Mouse (Mus musculus): ENCODE data around the gene Stk40. TPM values are rescaled to one million over a fixed set of nuclear protein-coding genes. Genes with fewer than 3 reads are reported as not detected.

Stk40 gene
- polyA plus RNA-seq, 1 experiment from 2014 or later = 22.7 TPM

- Histone ChIP-seq H3K27me3 (ENCODE audit: control insufficient read depth, insufficient read depth, low read length) (no peaks in the 10 kb centered on the region), H3K9me3 (replicated peaks; ENCODE audit: control insufficient read depth, low read length) (no peaks in the 10 kb centered on the region), H3K4me3 (ENCODE audit: low read depth, low read length) (no peak overlapping the region), H3K27ac (replicated peaks; ENCODE audit: low read depth, low read length) (no peak overlapping the region), H3K4me1 (ENCODE audit: control insufficient read depth, insufficient read depth, low read length) (no peaks in the 10 kb centered on the region), H3K9ac (replicated peaks; ENCODE audit: low read length) (no peak overlapping the region), H3K4me2 (ENCODE audit: low read depth, low read length) (no peak overlapping the region), H3K36me3 (replicated peaks; ENCODE audit: control insufficient read depth, insufficient read depth, low read depth, low read length) (no peaks in the 10 kb centered on the region)
- no peak for ATAC-seq (replicated peaks; ENCODE audit: insufficient number of reproducible peaks, low FRiP score, low TSS enrichment, low read depth)
- no peak for DNase-seq (ENCODE audit: low spot score)
- 87% methylated on average over 6 of the region's 6 CpGs for WGBS
Observed at GRCm38 (mm10) chr4:126068842-126069241, 34.9 kb upstream of the Stk40 start.

GRCm38 (mm10) chr4:126077833-126078232 is 25.9 kb upstream of the Stk40 start:
- Histone ChIP-seq H3K27ac (replicated peaks; ENCODE audit: low read depth, low read length) (no peak overlapping the region), H3K4me1 (ENCODE audit: control insufficient read depth, insufficient read depth, low read length) (no peaks in the 10 kb centered on the region), H3K27me3 (ENCODE audit: control insufficient read depth, insufficient read depth, low read length) (no peaks in the 10 kb centered on the region), H3K4me2 (ENCODE audit: low read depth, low read length) (no peak overlapping the region), H3K4me3 (ENCODE audit: low read depth, low read length) (no peak overlapping the region), H3K9me3 (replicated peaks; ENCODE audit: control insufficient read depth, low read length) (no peaks in the 10 kb centered on the region), H3K36me3 (replicated peaks; ENCODE audit: control insufficient read depth, insufficient read depth, low read depth, low read length) (no peaks in the 10 kb centered on the region), H3K9ac (replicated peaks; ENCODE audit: low read length) (no peak overlapping the region)
- ATAC-seq (replicated peaks; ENCODE audit: insufficient number of reproducible peaks, low FRiP score, low TSS enrichment, low read depth) (no peak), DNase-seq (ENCODE audit: low spot score) (no peak)
- 80% methylated on average over 6 of the region's 6 CpGs for WGBS

DNA sequence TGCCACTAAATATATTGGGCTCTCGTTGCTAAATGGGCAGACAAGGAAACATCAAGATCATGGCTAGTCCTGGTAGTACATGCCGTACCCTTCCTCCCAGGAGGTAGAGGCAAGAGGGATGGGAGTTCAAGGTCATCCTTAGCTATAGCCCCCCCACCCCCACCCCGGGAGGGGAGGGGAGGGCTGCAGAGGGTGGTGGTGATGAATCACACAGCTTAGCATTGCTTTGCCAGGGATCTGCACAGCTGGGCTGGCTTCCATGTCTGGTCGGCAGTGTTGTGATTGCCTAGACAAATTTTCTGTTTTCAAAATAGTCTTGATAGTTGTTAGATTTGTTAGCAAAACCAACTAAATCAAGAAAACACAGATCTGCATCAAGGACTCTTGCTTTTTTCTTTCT is 24.5 kb upstream of the Stk40 start:
- Histone ChIP-seq H3K9me3 (replicated peaks; ENCODE audit: control insufficient read depth, low read length) (no peaks in the 10 kb centered on the region), H3K36me3 (replicated peaks; ENCODE audit: control insufficient read depth, insufficient read depth, low read depth, low read length) (no peaks in the 10 kb centered on the region), H3K27me3 (ENCODE audit: control insufficient read depth, insufficient read depth, low read length) (no peaks in the 10 kb centered on the region), H3K4me2 (ENCODE audit: low read depth, low read length) (no peak overlapping the region), H3K4me1 (ENCODE audit: control insufficient read depth, insufficient read depth, low read length) (no peaks in the 10 kb centered on the region), H3K27ac (replicated peaks; ENCODE audit: low read depth, low read length) (no peak overlapping the region), H3K4me3 (ENCODE audit: low read depth, low read length) (no peak overlapping the region), H3K9ac (replicated peaks; ENCODE audit: low read length) (no peak overlapping the region; the same call in 1 of the 2 replicates)
- 79% methylated on average over 4 of the region's 4 CpGs for WGBS
- no peak for DNase-seq (ENCODE audit: low spot score)
- no peak for ATAC-seq (replicated peaks; ENCODE audit: insufficient number of reproducible peaks, low FRiP score, low TSS enrichment, low read depth)

GRCm38 (mm10) chr4:126081601-126082000 is 22.2 kb upstream of the Stk40 start:
- Histone ChIP-seq H3K27ac (replicated peaks; ENCODE audit: low read depth, low read length) (no peak overlapping the region), H3K36me3 (replicated peaks; ENCODE audit: control insufficient read depth, insufficient read depth, low read depth, low read length) (no peaks in the 10 kb centered on the region), H3K27me3 (ENCODE audit: control insufficient read depth, insufficient read depth, low read length) (no peaks in the 10 kb centered on the region), H3K4me1 (ENCODE audit: control insufficient read depth, insufficient read depth, low read length) (no peaks in the 10 kb centered on the region), H3K4me2 (ENCODE audit: low read depth, low read length) (no peak overlapping the region), H3K9me3 (replicated peaks; ENCODE audit: control insufficient read depth, low read length) (no peaks in the 10 kb centered on the region), H3K4me3 (ENCODE audit: low read depth, low read length) (no peak overlapping the region), H3K9ac (replicated peaks; ENCODE audit: low read length) (no peak overlapping the region)
- 88% methylated on average over 1 of the region's 1 CpGs for WGBS
- ATAC-seq (replicated peaks; ENCODE audit: insufficient number of reproducible peaks, low FRiP score, low TSS enrichment, low read depth) (no peak), DNase-seq (ENCODE audit: low spot score) (no peak)

DNA sequence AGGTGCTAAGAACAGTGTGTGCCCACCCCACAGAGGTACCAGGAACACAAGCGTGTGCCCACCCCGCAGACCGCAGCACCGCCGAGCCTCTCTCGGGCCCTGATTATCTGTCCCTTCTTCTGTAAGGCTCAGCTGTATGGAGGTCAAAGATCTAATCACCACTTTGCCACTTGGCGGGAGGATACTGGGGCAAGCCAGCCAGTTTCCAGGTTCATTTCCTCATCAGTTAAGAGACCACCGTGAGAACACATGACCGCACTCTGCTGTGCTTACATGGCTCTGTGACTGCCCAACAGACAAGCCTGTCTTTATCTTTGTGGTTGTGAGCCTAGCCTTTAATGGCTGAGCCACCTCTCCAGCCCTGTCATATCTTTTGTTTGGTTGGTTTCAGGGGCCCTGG is 20.7 kb upstream of the Stk40 start:
- Histone ChIP-seq H3K27ac (replicated peaks; ENCODE audit: low read depth, low read length) (no peak overlapping the region), H3K36me3 (replicated peaks; ENCODE audit: control insufficient read depth, insufficient read depth, low read depth, low read length) (no peaks in the 10 kb centered on the region), H3K4me3 (ENCODE audit: low read depth, low read length) (no peak overlapping the region), H3K9ac (replicated peaks; ENCODE audit: low read length) (no peak overlapping the region), H3K4me2 (ENCODE audit: low read depth, low read length) (no peak overlapping the region), H3K27me3 (ENCODE audit: control insufficient read depth, insufficient read depth, low read length) (no peaks in the 10 kb centered on the region), H3K4me1 (ENCODE audit: control insufficient read depth, insufficient read depth, low read length) (no peaks in the 10 kb centered on the region), H3K9me3 (replicated peaks; ENCODE audit: control insufficient read depth, low read length) (no peaks in the 10 kb centered on the region)
- 91% methylated on average over 9 of the region's 9 CpGs for WGBS
- ATAC-seq (replicated peaks; ENCODE audit: insufficient number of reproducible peaks, low FRiP score, low TSS enrichment, low read depth) (no peak), DNase-seq (ENCODE audit: low spot score) (no peak)

DNA sequence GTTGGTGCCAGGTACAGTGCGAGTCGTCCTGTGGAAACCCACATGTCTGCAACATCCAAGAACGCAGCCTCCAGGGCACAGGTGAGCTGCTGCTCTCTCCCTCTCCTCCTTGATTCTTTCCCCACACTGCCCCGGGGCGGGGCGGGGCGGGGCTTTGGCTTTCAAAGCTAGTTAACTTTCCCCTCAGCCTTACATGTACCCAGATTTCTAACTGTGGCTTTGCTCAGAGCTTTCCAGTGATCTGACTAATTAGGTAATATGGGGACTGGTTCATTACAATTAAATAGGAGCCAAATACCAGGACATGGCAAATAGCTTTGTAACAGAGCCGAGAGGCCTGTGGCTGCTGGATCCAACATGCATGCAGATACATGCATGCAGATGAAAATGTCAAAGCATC is 19.4 kb upstream of the Stk40 start:
- no peak overlapping the region for H3K9ac ChIP-seq (replicated peaks; ENCODE audit: low read length)
- H3K4me2 ChIP-seq (ENCODE audit: low read depth, low read length) = no peak overlapping the region
- no peak overlapping the region for H3K4me3 ChIP-seq (ENCODE audit: low read depth, low read length)
- ATAC-seq (replicated peaks; ENCODE audit: insufficient number of reproducible peaks, low FRiP score, low TSS enrichment, low read depth) (no peak), DNase-seq (ENCODE audit: low spot score) (no peak)
- no peaks in the 10 kb centered on the region for H3K36me3 ChIP-seq (replicated peaks; ENCODE audit: control insufficient read depth, insufficient read depth, low read depth, low read length)
- H3K27me3 ChIP-seq (ENCODE audit: control insufficient read depth, insufficient read depth, low read length) = no peaks in the 10 kb centered on the region
- H3K4me1 ChIP-seq (ENCODE audit: control insufficient read depth, insufficient read depth, low read length) = no peaks in the 10 kb centered on the region
- 56% methylated on average over 8 of the region's 8 CpGs for WGBS
- no peak overlapping the region for H3K27ac ChIP-seq (replicated peaks; ENCODE audit: low read depth, low read length)
- no peaks in the 10 kb centered on the region for H3K9me3 ChIP-seq (replicated peaks; ENCODE audit: control insufficient read depth, low read length)

DNA sequence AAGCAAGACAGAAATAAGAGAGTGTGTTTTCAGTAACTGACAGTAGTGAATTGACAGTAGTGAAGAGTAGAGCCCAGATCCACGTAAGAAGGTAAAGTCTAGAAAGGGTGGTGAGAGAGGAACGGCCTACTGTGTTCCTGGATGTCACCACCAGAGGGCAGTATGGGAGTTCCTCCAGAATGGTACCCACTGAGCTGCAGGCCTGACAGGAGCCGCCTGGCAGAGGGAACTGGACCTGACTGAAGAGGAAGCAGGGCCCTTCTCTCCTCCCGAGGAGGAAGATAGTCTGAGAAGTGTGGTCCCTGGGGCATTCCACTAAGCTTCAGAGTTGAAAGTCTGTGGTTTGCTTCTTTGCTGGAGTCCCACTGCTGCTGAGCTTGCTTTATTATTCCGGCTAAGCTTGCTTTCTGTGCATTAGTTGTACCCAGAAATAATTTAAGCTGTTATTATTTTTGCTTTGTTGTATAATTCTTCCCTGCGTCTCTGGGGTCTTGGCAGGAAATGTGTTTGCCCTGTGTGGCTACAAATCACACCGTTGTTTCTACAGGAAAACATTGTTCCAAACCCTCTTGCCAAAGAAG is 17.7 kb upstream of the Stk40 start:
- no peak overlapping the region for H3K27ac ChIP-seq (replicated peaks; ENCODE audit: low read depth, low read length)
- peak; percentile 89 for DNase-seq (ENCODE audit: low spot score)

GRCm38 (mm10) chr4:126090101-126090847 is 13.5 kb upstream of the Stk40 start:
- no peak overlapping the region for H3K9ac ChIP-seq (replicated peaks; ENCODE audit: low read length)
- H3K4me2 ChIP-seq (ENCODE audit: low read depth, low read length) = no peak overlapping the region
- DNase-seq (ENCODE audit: low spot score) (no peak), ATAC-seq (replicated peaks; ENCODE audit: insufficient number of reproducible peaks, low FRiP score, low TSS enrichment, low read depth) (no peak)
- WGBS = 74% methylated on average over 7 of the region's 7 CpGs
- no peaks in the 10 kb centered on the region for H3K9me3 ChIP-seq (replicated peaks; ENCODE audit: control insufficient read depth, low read length)
- no peak overlapping the region for H3K27ac ChIP-seq (replicated peaks; ENCODE audit: low read depth, low read length)
- H3K4me1 ChIP-seq (ENCODE audit: control insufficient read depth, insufficient read depth, low read length) = no peaks in the 10 kb centered on the region
- H3K36me3 ChIP-seq (replicated peaks; ENCODE audit: control insufficient read depth, insufficient read depth, low read depth, low read length) = no peaks in the 10 kb centered on the region
- H3K4me3 ChIP-seq (ENCODE audit: low read depth, low read length) = no peak overlapping the region
- no peaks in the 10 kb centered on the region for H3K27me3 ChIP-seq (ENCODE audit: control insufficient read depth, insufficient read depth, low read length)

More for the DNA sequence above, 17.7 kb upstream of the Stk40 start:
- WGBS = 34% methylated on average over 7 of the region's 7 CpGs
- no peaks in the 10 kb centered on the region for H3K9me3 ChIP-seq (replicated peaks; ENCODE audit: control insufficient read depth, low read length)
- ATAC-seq (replicated peaks; ENCODE audit: insufficient number of reproducible peaks, low FRiP score, low TSS enrichment, low read depth) = 0 out of 2 replicates have a peak, but pooled peaks have one; percentile 51
- H3K27me3 ChIP-seq (ENCODE audit: control insufficient read depth, insufficient read depth, low read length) = no peaks in the 10 kb centered on the region
- H3K4me1 ChIP-seq (ENCODE audit: control insufficient read depth, insufficient read depth, low read length) = no peaks in the 10 kb centered on the region
- no peak overlapping the region for H3K4me2 ChIP-seq (ENCODE audit: low read depth, low read length)
- H3K36me3 ChIP-seq (replicated peaks; ENCODE audit: control insufficient read depth, insufficient read depth, low read depth, low read length) = no peaks in the 10 kb centered on the region
- no peak overlapping the region for H3K4me3 ChIP-seq (ENCODE audit: low read depth, low read length)
- no peak overlapping the region for H3K9ac ChIP-seq (replicated peaks; ENCODE audit: low read length)
